Mouse (Mus musculus): ENCODE results near the gene Stum.

Stum gene

GRCm38 (mm10) chr1:180428101-180428712 is 55.1 kb downstream of the Stum start:
- peak; percentile 76 for DNase-seq

DNA sequence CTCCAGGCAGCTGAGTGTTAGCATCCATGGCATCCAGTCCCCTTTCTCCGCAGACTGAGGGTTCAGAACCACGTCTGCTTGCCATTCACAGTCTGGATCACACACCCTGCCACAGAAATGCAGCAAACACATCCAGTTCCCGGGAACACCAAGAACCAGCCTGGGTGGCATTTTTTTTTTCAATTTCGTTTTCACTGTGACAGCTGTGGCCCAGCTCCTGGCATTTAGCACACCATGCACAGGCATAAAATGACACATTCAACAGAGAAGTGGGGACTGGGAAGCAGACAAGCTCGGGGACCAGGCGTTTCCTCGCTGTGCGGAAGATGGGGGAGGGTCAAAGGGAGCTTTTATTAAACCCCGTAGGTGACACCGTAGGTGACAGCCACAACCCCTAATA is 55.6 kb downstream of the Stum start:
- no peak for DNase-seq

DNA sequence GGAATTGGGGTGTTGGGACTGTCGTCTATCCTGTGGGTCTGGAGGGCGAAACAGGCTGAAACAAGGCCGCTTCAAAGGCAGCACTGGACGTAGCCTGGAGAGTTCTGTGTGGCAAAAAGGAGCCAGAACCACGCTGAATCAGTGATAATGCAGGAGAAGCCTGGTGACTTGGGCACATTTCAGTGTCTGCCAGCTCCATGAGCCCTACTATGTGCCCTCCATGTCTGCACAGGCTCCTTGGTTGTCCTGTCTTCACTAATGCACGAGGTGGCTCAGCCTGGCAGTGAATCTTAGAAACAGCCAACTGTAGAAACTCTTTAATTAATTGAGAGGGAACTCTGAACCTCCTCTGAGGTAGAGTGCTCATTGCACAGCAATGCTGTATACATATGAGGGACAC is 56.9 kb downstream of the Stum start:
- DNase-seq, result no peak

- no peak for DNase-seq
Measured at GRCm38 (mm10) chr1:180423931-180424330, 59.4 kb downstream of the Stum start.

- no peak for DNase-seq
Measured at GRCm38 (mm10) chr1:180423008-180423639, 60.2 kb downstream of the Stum start.

GRCm38 (mm10) chr1:180422076-180422828 is 61.1 kb downstream of the Stum start:
- peak; percentile 87 for DNase-seq

DNA sequence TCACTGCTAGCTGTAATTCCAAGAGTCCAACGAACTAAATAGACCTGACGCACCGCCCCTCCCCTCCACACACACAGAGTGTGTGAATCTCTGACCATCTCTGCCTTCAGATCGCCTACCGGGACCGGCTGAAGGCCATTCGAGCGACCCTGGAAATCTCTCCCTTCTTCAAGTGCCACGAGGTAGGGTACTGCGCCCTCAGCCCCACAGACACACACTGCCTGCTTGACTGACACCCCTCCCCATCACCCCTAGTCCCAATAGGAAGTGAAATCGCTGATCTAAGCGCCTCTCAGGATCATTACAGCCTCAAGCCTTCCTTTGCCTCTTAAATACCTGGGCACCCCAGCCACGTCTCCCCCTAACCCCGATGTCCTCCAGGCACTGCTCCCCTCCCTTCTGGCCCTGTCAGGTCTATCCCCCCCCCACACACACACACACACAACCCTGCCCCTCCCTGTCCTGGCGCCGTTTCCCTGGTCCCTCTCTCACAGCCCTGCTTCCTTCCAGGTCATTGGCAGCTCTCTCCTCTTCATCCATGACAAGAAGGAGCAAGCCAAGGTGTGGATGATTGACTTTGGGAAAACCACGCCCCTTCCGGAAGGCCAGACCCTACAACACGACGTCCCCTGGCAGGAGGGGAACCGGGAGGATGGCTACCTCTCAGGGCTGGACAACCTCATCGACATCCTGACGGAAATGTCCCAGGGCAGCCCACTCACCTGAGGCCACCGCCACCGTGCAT is 62.0 kb downstream of the Stum start:
- DNase-seq, result no peak

DNA sequence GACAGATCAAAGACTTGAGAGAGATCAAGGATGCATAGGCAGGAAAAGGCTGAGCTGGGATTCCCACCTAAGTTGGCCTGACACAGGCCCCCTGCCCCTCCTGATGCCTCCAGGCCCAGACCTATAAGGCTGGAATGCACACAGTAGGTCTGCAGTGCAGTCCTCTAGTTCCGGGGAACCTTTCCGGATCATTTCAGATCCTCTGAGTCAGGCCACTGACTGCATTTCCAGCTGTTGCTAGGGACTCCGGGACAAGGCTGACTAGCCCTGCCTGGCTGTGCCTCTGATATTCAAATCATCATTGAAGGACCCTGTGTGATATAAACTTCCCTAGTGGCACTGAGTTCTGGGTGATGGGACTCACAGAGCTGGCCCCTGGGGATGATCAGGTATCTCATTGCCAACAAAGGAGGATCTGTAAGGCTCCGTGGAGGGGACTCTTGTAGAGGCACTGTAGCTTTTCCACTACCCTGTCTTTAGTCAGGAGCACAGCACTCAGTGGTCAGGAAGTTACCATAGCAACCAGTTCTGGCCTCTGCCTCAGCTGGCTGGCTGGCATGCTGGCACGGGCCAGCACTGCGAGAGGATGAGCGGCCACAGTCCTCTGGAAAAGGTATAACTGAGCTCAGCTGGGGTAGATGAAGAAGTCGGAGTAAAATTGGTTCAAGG is 62.7 kb downstream of the Stum start:
- DNase-seq, result peak; percentile 60

DNA sequence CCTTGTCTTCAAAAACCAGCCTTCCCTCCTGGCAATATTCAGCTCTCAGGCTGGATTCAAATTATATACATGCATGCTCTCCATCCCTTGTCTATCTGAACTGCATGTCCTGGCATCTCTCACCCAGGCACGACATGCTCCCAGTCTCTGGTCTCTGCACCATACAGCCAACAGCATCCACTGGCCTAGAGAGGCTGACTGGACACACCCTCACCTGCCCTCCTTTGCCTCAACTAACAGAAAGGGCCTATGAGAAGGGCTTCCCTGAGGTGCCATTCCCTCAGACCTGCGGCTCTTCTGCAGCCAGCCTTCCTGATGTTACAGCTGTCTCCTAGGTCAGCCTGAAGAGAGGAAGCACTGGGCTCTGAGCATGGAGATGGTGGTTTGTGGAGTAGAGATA is 64.2 kb downstream of the Stum start:
- no peak for DNase-seq

DNA sequence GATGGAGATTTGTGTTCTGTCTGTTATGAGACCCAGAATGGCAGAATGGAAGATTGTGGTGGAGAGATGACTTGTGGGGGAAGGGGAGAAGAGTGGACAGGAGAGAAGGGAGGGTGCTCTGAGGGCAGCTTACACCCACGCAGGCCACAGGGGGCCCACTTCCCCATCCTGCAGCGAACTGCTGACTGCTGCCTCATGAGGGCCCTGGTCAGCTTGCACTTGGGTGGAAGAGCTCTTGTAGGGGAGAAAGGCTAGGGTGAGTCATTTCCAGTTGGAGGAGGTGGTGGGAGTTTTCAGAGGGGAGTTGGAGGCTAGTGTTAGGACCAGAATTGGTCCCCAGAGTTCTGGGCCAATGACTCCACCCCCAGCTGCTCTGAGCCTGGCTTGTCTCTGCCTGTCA is 66.2 kb downstream of the Stum start:
- no peak for DNase-seq

DNA sequence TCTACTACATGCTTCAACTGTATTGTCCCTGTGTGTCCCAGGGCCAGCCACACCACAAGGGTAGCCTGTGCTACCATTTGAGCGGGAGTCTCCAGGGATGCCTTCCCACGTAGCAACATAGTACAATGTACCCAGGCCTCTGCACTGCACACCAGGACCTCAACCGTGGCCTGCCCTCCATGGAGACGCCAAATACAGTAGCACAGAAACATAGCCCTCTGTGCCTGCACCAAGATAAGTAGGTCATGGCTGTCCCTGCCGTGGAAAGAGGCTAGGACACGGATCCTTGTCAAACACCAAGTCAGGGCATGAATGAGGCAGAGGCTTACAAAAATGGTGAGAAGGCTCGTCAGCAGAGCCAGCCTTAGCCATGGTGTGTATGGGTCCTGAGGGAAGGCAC is 67.5 kb downstream of the Stum start:
- DNase-seq, result no peak

GRCm38 (mm10) chr1:180415064-180415463 is 68.2 kb downstream of the Stum start:
- no peak for DNase-seq

- no peak for DNase-seq
Measured at GRCm38 (mm10) chr1:180410306-180410705, 73.0 kb downstream of the Stum start.

- no peak for DNase-seq
Measured at GRCm38 (mm10) chr1:180409771-180410170, 73.5 kb downstream of the Stum start.

- peak; percentile 70 for DNase-seq
Measured at GRCm38 (mm10) chr1:180408832-180409231, 74.5 kb downstream of the Stum start.

GRCm38 (mm10) chr1:180407727-180408719 is 75.3 kb downstream of the Stum start:
- no peak for DNase-seq

DNA sequence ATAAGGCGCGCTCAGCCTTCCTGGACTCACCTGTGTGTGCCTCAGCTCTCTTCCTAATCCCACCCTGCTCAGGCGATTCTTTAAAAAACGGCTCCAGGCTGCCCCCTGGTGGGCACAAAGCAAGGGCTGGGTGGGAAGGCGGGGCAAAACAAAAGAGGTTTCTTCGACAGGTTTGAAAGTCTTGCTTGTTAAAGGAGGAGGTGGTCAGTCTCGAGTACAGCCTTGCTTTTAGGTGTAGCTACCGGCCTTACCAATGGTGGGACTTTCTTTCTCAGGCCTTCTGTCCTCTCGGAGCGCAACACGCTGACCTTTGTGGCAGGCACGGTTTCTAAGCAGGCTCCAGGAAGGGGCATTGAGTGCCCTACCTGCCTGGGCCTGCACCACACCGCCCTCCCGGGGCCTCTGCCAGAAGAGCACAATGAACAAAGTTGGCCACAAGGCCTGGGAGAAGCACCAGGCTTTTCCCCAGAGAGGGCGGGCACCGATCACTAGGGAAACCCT is 76.1 kb downstream of the Stum start:
- DNase-seq, result peak; percentile 87

DNA sequence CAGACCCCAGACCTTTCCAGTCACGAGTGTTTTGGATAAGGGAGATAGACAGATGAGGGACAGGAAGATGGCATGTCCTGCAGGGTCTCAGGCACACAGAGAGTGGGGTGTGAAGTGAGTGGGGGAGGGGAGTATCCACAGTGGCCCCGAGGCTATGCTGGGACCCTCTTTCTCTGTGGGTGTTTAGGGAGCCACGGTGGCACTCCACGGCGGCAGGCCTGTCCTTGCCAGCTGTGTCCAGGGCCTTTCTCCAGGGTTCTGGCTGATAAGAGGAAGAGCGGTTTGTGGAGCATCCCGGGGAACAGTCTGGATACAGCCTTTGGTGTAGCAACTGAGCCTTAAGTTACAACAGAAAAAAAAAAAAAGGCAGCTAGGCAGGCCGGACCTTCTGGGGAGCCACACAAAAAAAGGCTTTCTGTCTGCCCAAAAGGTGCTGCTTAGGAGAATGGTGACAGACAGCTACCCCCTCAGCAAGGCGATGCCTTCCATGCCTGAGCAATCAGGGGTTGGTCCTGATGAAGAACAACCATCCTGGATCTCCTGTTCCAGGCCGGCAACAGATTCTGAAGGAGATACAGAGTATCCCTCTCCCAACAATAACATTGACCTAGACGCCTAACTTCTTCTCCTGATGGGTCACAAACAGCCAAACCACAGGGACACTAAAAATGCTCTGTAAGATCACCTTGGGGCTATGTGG is 76.8 kb downstream of the Stum start:
- no peak for DNase-seq

- DNase-seq, result peak; percentile 81
Measured at GRCm38 (mm10) chr1:180405576-180406335, 77.5 kb downstream of the Stum start.

GRCm38 (mm10) chr1:180404706-180405105 is 78.6 kb downstream of the Stum start:
- DNase-seq, result no peak
